Mouse (Mus musculus) ES-E14 (cell line): ENCODE data around the gene Pdlim7. TPM values are rescaled to one million over a fixed set of nuclear protein-coding genes. Genes with fewer than 3 reads are reported as not detected.

Source experiments
- DNase-seq: peaks from one replicate; pipeline ENCODE4 v3.0.0-alpha.2; 2013; ENCODE audit warnings: low read depth, low spot score
- H3K27ac ChIP-seq: 2 replicates; pipeline ENCODE4 v1.5.1; 2012; ENCODE audit warnings: low read depth, mild to moderate bottlenecking, low read length, moderate library complexity, mixed read lengths; ENCODE audit not compliant: poor library complexity, insufficient read depth, severe bottlenecking
- H3K36me3 ChIP-seq: 2 replicates; pipeline ENCODE4 v1.6.1; 2012; ENCODE audit warnings: mild to moderate bottlenecking, low read length, moderate library complexity, mixed read lengths; ENCODE audit not compliant: control insufficient read depth, poor library complexity, insufficient read depth, severe bottlenecking
- H3K4me1 ChIP-seq, 2 experiments: fragments of 150-350 bp in 1 of 2; sonication (generic) in 1 of 2; 2 replicates each; pipeline ENCODE4 v1.6.1; 2012; ENCODE audit warnings: low read length in 2 of 2, mild to moderate bottlenecking in 1 of 2, mixed read lengths in 1 of 2; ENCODE audit not compliant: control insufficient read depth in 2 of 2, insufficient read depth in 2 of 2, poor library complexity in 1 of 2
- H3K4me3 ChIP-seq, 2 experiments: fragments of 150-350 bp in 1 of 2; sonication (generic) in 1 of 2; 2 replicates each; pipeline ENCODE4 v1.5.1; 2012; ENCODE audit warnings: low read length in 2 of 2, low read depth in 1 of 2, mild to moderate bottlenecking in 1 of 2, mixed read lengths in 1 of 2; ENCODE audit not compliant: insufficient read depth in 1 of 2, poor library complexity in 1 of 2, severe bottlenecking in 1 of 2
- H3K9ac ChIP-seq: 2 replicates; pipeline ENCODE4 v1.6.1; 2012; ENCODE audit warnings: low read depth, mild to moderate bottlenecking, low read length, mixed read lengths; ENCODE audit not compliant: poor library complexity, insufficient read depth, severe bottlenecking
- H3K9me3 ChIP-seq: fragments of 150-350 bp; sonication (generic); 2 replicates; pipeline ENCODE4 v1.6.1; 2012; ENCODE audit warnings: low read depth, mild to moderate bottlenecking, low read length; ENCODE audit not compliant: control insufficient read depth, insufficient read depth
- CHD2 ChIP-seq: IDR thresholded peaks from 2 replicates; pipeline ENCODE4 v1.6.1; 2014; ENCODE audit warnings: mild to moderate bottlenecking, low read depth, low read length, inconsistent platforms
- HCFC1 ChIP-seq: IDR thresholded peaks from 2 replicates; pipeline ENCODE4 v1.6.1; 2012; ENCODE audit warnings: low read length, inconsistent platforms, borderline replicate concordance; ENCODE audit not compliant: insufficient read depth
- MAFK ChIP-seq: IDR thresholded peaks from 2 replicates; pipeline ENCODE4 v1.6.1; 2014; ENCODE audit warnings: mild to moderate bottlenecking, low read depth, low read length, inconsistent platforms; ENCODE audit not compliant: insufficient read depth
- ZC3H11A ChIP-seq: IDR thresholded peaks from 2 replicates; pipeline ENCODE4 v1.6.1; 2012; ENCODE audit warnings: low read depth, mild to moderate bottlenecking, inconsistent platforms, low read length, borderline replicate concordance
- ZNF384 ChIP-seq: IDR thresholded peaks from 2 replicates; pipeline ENCODE4 v1.6.1; 2012; ENCODE audit warnings: low read depth, low read length, inconsistent platforms
- in situ Hi-C, 2 experiments: fragments of 600-800 bp; cut with MboI; formaldehyde crosslinking; loops; one replicate each; pipeline ENCODE4 v1.15.1; 2025; ENCODE audit warnings: low sequenced_read_pairs in 2 of 2, inconsistent platforms in 1 of 2; ENCODE audit not compliant: unreplicated experiment in 2 of 2
- total RNA-seq: library from RNA; depleted of rRNA; stranded (reverse); fragments of 300-350 nt; gene quantifications from 2 replicates; pipeline ENCODE4 v1.2.3, GENCODE M21; 2012

Gene Pdlim7
- total RNA-seq, 1 experiment = 58.2 TPM

- in situ Hi-C loops = no loop called here
- no peak overlapping the region for H3K27ac ChIP-seq
- H3K9ac ChIP-seq = no peak overlapping the region
- H3K4me3 ChIP-seq = peak overlapping the region; percentile 88; a peak in 2 of 4 replicates
- H3K9me3 ChIP-seq = no peaks in the 10 kb centered on the region
- TF ChIP-seq ZNF384 = no peak
- DNase-seq = no peak
- H3K4me1 ChIP-seq = peaks cover 5 to 26% of the 10 kb centered on the region in 2 experiments
- peaks cover 8% of the 10 kb centered on the region; the same call in 1 of the 2 replicates for H3K36me3 ChIP-seq
Measured at GRCm38 (mm10) chr13:55513828-55514227, 352 bp upstream of the Pdlim7 start.

DNA sequence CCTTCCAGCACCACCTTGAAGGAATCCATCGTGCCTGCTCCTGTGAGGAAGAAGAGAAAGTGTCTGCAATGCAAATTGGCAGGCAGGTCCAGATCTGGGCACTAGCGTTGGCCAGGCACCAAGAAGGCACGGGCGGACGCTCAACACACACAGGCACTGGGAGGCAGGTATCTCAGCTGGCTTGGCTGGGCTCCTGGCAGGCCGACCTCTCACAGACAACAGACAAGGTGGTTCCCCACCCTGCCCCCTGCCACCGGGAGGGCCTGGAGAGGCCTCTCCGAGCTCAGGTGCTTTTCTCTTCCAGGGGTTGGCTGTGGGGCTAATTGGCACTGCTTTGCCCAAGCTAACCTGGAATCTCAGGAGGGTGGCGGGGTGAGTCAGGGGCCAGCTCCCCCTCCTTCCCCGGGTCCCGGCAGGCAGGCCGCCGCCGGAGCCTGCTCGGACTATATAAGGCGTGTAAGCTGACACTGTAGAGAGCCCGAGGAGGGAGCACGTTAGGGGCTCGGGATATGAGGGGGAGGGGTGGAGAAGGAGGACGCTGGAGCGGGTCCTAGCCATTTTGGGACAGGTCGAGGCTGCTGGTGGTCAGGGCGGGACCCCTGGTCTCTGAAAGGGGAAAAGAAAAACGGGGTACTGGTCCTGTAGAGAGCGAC, 971 bp downstream of the Pdlim7 start:
- Histone ChIP-seq H3K9me3 (no peaks in the 10 kb centered on the region), H3K4me3 (peak overlapping the region; percentile 88), H3K9ac (peak overlapping the region; percentile 89), H3K27ac (peak overlapping the region; percentile 23; the same call in 1 of the 2 replicates), H3K36me3 (peaks cover 17% of the 10 kb centered on the region; the same call in 1 of the 2 replicates), H3K4me1 (peaks cover 5 to 33% of the 10 kb centered on the region in 2 experiments)
- in situ Hi-C loops = no loop called here
- TF ChIP-seq ZNF384 (no peak), HCFC1 (no peak), ZC3H11A (no peak), CHD2 (no peak), MAFK (no peak)
- DNase-seq = no peak

GRCm38 (mm10) chr13:55511492-55511861, 2.0 kb downstream of the Pdlim7 start:
- Histone ChIP-seq H3K4me1 (peaks cover 5 to 33% of the 10 kb centered on the region in 2 experiments), H3K9me3 (no peaks in the 10 kb centered on the region), H3K9ac (peak overlapping the region; percentile 89; the same call in 1 of the 2 replicates), H3K27ac (peak overlapping the region; percentile 77), H3K36me3 (peaks cover 28% of the 10 kb centered on the region), H3K4me3 (peak overlapping the region; percentile 88; a peak in 2 of 4 replicates)
- in situ Hi-C loops = no loop called here
- no peak for TF ChIP-seq MAFK
- no peak for TF ChIP-seq ZNF384
- TF ChIP-seq HCFC1 = no peak
- TF ChIP-seq ZC3H11A = no peak
- no peak for TF ChIP-seq CHD2
- no peak for DNase-seq

- in situ Hi-C loops = no loop called here
- H3K9me3 ChIP-seq = no peaks in the 10 kb centered on the region
- DNase-seq = peak; percentile 54
- H3K4me1 ChIP-seq = peaks cover 5 to 33% of the 10 kb centered on the region in 2 experiments
- H3K4me3 ChIP-seq = peak overlapping the region in 1 of 2 experiments; percentile 10; a peak in 1 of 4 replicates
- H3K36me3 ChIP-seq = peaks cover 34% of the 10 kb centered on the region
- no peak for TF ChIP-seq ZNF384
- no peak; the same call in 1 of the 2 replicates for TF ChIP-seq CHD2
- peak; percentile 86 for TF ChIP-seq MAFK
- H3K9ac ChIP-seq = peak overlapping the region; percentile 89
- peak overlapping the region; percentile 77 for H3K27ac ChIP-seq
Measured at GRCm38 (mm10) chr13:55510668-55511491, 2.6 kb downstream of the Pdlim7 start.
